Mouse (Mus musculus) lung, postnatal 0 days (tissue): ENCODE data around the gene Rnaset2a. TPM values are rescaled to one million over a fixed set of nuclear protein-coding genes. Genes with fewer than 3 reads are reported as not detected.
"Not testable (repeated sequence)": the region's sequence is repeated elsewhere in the genome, so short reads cannot be mapped to it uniquely, and the experiment has no call there.

Experiments
- ATAC-seq: fragments of 200-750 bp; cut with Nextera tagmentation; 2 replicates; pipeline ENCODE4 v1.8.0; 2017; ENCODE audit warnings: moderate library complexity
- DNase-seq: peaks from one replicate; pipeline ENCODE4 v3.0.0-alpha.2; 2016; ENCODE audit warnings: low spot score
- H3K27ac ChIP-seq: fragments of 300-500 bp; sonication (generic); 2 replicates; pipeline ENCODE4 v1.5.1; 2014; ENCODE audit warnings: antibody characterized with exemption, mild to moderate bottlenecking, low read length, mixed read lengths
- H3K27me3 ChIP-seq: fragments of 300-500 bp; sonication (generic); replicated peaks from 2 replicates; pipeline ENCODE4 v1.6.1; 2014; ENCODE audit warnings: low read length, mixed read lengths; ENCODE audit not compliant: insufficient read depth
- H3K36me3 ChIP-seq: fragments of 300-500 bp; sonication (generic); 2 replicates; pipeline ENCODE4 v1.6.1; 2014; ENCODE audit warnings: low read length, mixed read lengths; ENCODE audit not compliant: insufficient read depth
- H3K4me1 ChIP-seq: fragments of 300-500 bp; sonication (generic); 2 replicates; pipeline ENCODE4 v1.6.1; 2014; ENCODE audit warnings: antibody characterized with exemption, low read depth, low read length, mixed read lengths; ENCODE audit not compliant: insufficient read depth
- H3K4me2 ChIP-seq: fragments of 300-500 bp; sonication (generic); replicated peaks from 2 replicates; pipeline ENCODE4 v1.6.1; 2014; ENCODE audit warnings: low read depth, mild to moderate bottlenecking, low read length, moderate library complexity, mixed read lengths
- H3K4me3 ChIP-seq: fragments of 300-500 bp; sonication (generic); 2 replicates; pipeline ENCODE4 v1.5.1; 2014; ENCODE audit warnings: low read depth, low read length
- H3K9ac ChIP-seq: fragments of 300-500 bp; sonication (generic); replicated peaks from 2 replicates; pipeline ENCODE4 v1.6.1; 2014; ENCODE audit warnings: low read depth, mild to moderate bottlenecking
- H3K9me3 ChIP-seq: fragments of 300-500 bp; sonication (generic); 2 replicates; pipeline ENCODE4 v1.6.1; 2016; ENCODE audit warnings: low read length, mixed read lengths
- CTCF ChIP-seq: IDR thresholded peaks from 2 replicates; pipeline ENCODE4 v1.5.1; 2016; ENCODE audit warnings: antibody characterized with exemption, mild to moderate bottlenecking
- EP300 ChIP-seq: IDR thresholded peaks from 2 replicates; pipeline ENCODE4 v1.6.1; 2016; ENCODE audit warnings: antibody characterized with exemption, mild to moderate bottlenecking, control low read depth
- WGBS: fragments of 180-500 bp; shearing (Covaris S2); extraction: QIAGEN DNeasy Blood & Tissue Kit; methylation state at CpG from one replicate; pipeline ENCODE4 v1.1.7; 2014; 5-methylcytosine and 5-hydroxymethylcytosine counted together
- polyA plus RNA-seq: library from polyadenylated mRNA; unstranded; fragments of >200 nt; fragmentation: Nextera tagmentation; extraction: Ambion mirVana; gene quantifications from 2 replicates; pipeline ENCODE4 v1.2.1, GENCODE M21; 2015

Rnaset2a gene
- 79.7 and 80.0 TPM in 2 replicates for polyA plus RNA-seq

DNA sequence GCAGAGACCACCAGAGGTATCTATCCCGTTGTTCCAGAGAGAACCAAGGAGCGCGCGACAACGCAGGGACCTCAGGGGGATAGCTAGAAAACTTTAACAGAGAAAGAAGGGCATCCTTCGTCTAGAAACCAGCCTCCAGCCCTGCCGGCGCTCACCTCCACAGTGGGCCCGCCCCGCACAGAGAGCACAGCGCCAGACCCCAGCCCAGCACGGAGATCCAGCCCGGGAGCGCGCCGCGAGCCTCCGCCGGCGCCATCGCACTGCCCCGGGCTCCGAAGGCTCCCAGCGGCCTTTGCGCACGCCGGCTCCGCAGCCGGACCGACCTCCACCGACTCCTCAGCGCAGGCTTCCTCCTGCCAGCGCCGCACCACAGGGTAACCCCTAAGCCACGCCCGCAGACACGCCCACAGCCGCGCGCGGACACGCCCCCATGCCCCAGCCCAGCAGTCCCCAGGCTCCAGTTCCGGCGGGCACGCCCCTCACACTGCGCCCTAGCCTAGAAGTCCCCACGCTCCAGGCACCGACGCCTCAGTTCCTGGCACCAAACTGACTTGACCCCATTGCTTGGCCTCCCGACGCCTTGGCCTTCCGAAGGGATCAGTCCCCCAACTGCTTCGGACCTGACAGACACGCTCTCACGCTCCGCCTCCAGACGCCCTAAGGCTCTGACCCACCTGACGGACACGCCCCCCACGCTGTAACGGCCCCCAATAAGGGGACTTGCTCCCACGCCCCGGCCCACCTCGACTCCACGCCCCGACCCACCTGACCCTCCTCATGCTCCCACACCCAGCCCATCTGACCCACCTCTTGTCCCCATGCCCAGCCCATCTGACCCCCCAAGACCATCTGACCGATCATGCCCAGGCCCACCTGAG lies at the start of gene Rnaset2a, which contains the start of gene Gm49673:
TSS of gene Rnaset2a (minus strand) at position 659 of the 878 bp plus-strand sequence.
TSS of gene Gm49673 (minus strand) at position 350 of the 878 bp plus-strand sequence.
- not testable (repeated sequence) for H3K27me3 ChIP-seq, H3K9me3 ChIP-seq, H3K27ac ChIP-seq, H3K36me3 ChIP-seq, H3K4me1 ChIP-seq
- H3K4me3 ChIP-seq = peak within 1 kb of the TSS; percentile 51
- ATAC-seq = peak; percentile 98
- 0 out of 2 replicates have a peak within 1 kb of the TSS, but pooled peaks have one; percentile 44 for H3K9ac ChIP-seq
- WGBS = 0% methylated on average over 32 of the region's 67 CpGs
- peak; percentile 7 for DNase-seq
- H3K4me2 ChIP-seq = peak within 1 kb of the TSS; percentile 48

DNA sequence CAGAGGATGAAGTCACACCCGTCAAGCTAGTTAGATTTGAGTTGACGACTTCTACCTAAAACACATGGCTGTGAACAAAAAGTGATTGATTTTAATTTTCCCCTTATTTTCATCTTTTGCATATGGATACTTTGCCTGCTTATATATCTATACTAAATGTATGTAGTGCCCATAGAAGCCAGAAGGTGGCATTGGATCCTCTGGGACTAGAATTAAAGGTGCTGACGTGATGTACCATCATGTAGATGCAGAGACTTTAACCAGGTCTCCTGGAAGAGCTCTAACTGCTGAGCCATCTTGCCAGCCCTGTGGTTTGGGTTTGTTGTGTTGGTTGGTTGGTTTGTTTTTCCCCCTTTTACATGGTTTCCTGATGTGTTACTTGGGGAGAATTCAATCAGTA lies 49.8 kb upstream of the Rnaset2a start:
- H3K36me3 ChIP-seq = peaks cover 14% of the 10 kb centered on the region; the same call in 1 of the 2 replicates
- H3K4me2 ChIP-seq = no peak overlapping the region
- H3K27me3 ChIP-seq = no peaks in the 10 kb centered on the region
- H3K4me3 ChIP-seq = no peak overlapping the region
- no peak for ATAC-seq
- DNase-seq = peak; percentile 8
- H3K27ac ChIP-seq = no peak overlapping the region
- TF ChIP-seq CTCF (peak; percentile 47), EP300 (no peak)
- WGBS = 73% methylated on average over 3 of the region's 3 CpGs
- H3K9ac ChIP-seq = no peak overlapping the region
- no peaks in the 10 kb centered on the region for H3K9me3 ChIP-seq
- H3K4me1 ChIP-seq = no peaks in the 10 kb centered on the region

DNA sequence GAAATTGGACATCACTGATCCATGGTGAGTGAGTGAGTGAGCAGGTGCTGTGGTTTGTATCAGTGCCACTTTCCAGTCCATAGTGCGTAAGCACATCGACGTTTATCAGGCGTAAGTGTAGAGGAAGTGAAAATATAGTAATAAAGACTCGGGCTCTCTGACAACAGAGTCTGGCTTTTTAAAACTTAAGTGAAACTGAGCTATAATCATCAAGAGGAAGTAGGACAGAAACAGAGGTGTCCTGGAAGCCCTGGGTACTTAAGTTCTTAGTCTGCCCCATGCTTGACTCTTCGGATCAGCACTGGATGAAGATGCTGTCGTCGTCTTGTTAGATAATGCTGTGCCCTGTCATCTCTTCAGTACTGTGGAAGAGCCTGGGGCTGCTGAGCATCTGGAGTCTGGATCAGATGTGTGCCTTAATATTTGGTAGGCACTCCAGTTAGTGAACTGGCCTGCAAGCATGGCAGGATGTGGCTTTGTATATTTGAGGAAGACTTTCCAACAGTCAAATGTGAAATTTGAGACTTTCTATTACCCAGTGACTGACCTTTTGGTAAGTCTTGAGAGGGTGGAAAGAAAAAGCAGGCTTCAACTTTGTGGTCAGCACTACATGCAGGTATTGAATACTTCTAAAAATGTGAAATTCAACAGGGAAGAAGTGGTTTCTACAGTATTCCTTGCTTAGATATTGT lies 47.9 kb upstream of the Rnaset2a start:
- H3K4me1 ChIP-seq = no peaks in the 10 kb centered on the region
- H3K9me3 ChIP-seq = no peaks in the 10 kb centered on the region
- no peaks in the 10 kb centered on the region for H3K27me3 ChIP-seq
- no peak overlapping the region for H3K4me3 ChIP-seq
- no peak overlapping the region for H3K4me2 ChIP-seq
- DNase-seq (peak; percentile 10), ATAC-seq (no peak)
- WGBS = 85% methylated on average over 8 of the region's 8 CpGs
- TF ChIP-seq CTCF (no peak), EP300 (no peak)
- peaks cover 16% of the 10 kb centered on the region; the same call in 1 of the 2 replicates for H3K36me3 ChIP-seq
- H3K9ac ChIP-seq = no peak overlapping the region
- no peak overlapping the region for H3K27ac ChIP-seq

DNA sequence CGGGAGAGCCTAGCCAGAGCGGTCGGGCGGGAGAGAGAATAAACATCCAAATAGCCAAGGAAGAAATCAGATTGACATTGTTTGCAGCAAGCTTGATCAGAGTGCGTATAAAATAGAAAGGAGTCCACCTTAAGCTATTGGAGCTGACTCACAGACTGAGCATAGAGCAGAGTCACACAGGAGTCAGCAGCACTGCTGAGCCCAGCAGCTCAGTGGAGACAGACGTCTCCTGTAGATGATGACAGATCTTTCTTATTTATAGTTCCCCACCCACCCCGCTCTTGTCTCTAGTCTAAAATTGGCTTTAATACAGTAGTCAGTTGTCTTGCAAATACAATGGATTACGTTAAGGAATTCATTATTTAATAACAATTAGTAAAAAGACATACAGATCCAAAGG lies 45.8 kb upstream of the Rnaset2a start:
- Histone ChIP-seq H3K4me1 (no peaks in the 10 kb centered on the region), H3K9ac (no peak overlapping the region), H3K27ac (no peak overlapping the region), H3K4me2 (no peak overlapping the region), H3K27me3 (no peaks in the 10 kb centered on the region), H3K9me3 (no peaks in the 10 kb centered on the region), H3K4me3 (no peak overlapping the region), H3K36me3 (peaks cover 31% of the 10 kb centered on the region; the same call in 1 of the 2 replicates)
- ATAC-seq (no peak), DNase-seq (no peak)
- 79% methylated on average over 8 of the region's 8 CpGs for WGBS
- no peak for TF ChIP-seq EP300
- TF ChIP-seq CTCF = no peak

DNA sequence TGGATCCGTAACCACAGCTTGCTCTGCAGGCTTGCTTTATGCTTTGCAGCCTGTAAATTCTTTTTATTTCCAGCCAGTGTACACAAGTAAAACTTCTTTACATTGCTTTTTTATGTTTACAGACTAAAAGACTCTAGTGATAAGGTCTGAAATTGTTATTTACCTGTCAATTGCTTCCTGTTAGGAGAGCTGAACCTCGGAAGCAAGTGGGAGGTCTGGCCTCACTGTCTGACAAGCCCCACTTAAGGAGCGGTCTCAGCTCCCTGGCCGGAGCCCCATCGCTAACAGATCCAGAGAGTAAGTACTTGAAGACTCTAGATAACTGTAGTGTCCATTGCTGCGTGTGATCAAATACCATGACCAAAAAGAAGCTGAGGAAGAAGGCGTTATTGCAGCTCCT lies 36.3 kb upstream of the Rnaset2a start:
- 62% methylated on average over 7 of the region's 7 CpGs for WGBS

DNA sequence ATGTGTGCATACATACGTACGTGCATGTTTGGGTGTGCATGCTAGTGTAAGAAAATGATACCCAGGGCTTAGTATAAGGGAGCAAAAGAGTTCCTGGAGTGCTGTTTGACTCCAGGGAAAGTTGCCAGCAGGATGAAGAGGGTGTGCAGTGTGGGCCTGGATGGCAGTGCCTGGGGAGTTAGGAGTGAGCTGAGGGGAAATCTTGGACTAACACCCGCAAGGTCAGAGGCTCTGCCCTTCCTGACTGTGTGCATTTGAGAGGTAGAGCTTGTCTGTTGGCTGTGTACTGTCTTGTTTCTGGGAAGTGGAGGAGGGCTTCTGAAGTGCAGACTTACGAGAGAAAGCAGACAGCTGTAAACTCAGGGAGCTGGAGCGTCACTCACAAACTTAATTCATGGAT lies 35.9 kb upstream of the Rnaset2a start:
- H3K36me3 ChIP-seq = peaks cover 30% of the 10 kb centered on the region; the same call in 1 of the 2 replicates

More for the DNA sequence above, 36.3 kb upstream of the Rnaset2a start:
- no peak for DNase-seq
- H3K27me3 ChIP-seq = no peaks in the 10 kb centered on the region
- no peak overlapping the region for H3K4me3 ChIP-seq
- H3K36me3 ChIP-seq = peaks cover 34% of the 10 kb centered on the region; the same call in 1 of the 2 replicates
- no peaks in the 10 kb centered on the region for H3K9me3 ChIP-seq
- no peak for TF ChIP-seq EP300
- no peak for TF ChIP-seq CTCF
- H3K27ac ChIP-seq = no peak overlapping the region
- ATAC-seq = no peak
- no peak overlapping the region for H3K9ac ChIP-seq
- H3K4me2 ChIP-seq = no peak overlapping the region
- no peaks in the 10 kb centered on the region for H3K4me1 ChIP-seq

More for the DNA sequence above, 35.9 kb upstream of the Rnaset2a start:
- Histone ChIP-seq H3K27me3 (no peaks in the 10 kb centered on the region), H3K9ac (no peak overlapping the region), H3K4me2 (no peak overlapping the region), H3K4me3 (no peak overlapping the region), H3K27ac (no peak overlapping the region), H3K4me1 (no peaks in the 10 kb centered on the region), H3K9me3 (no peaks in the 10 kb centered on the region)
- ATAC-seq = no peak
- TF ChIP-seq CTCF = no peak
- TF ChIP-seq EP300 = no peak
- WGBS = 66% methylated on average over 5 of the region's 5 CpGs
- DNase-seq = no peak
